Mouse (Mus musculus) hindbrain, embryonic 16.5 days (tissue): ENCODE measurements around the gene Serping1. TPM values are rescaled to one million over a fixed set of nuclear protein-coding genes. Genes with fewer than 3 reads are reported as not detected.
"Not testable (repeated sequence)": the region's sequence is repeated elsewhere in the genome, so short reads cannot be mapped to it uniquely, and the experiment has no call there.

Experiments
- ATAC-seq: fragments of 200-750 bp; cut with Nextera tagmentation; 2 replicates; pipeline ENCODE4 v1.8.0; 2017; ENCODE audit warnings: moderate TSS enrichment, moderate library complexity
- H3K27ac ChIP-seq: fragments of 300-500 bp; sonication (generic); 2 replicates; pipeline ENCODE4 v1.5.1; 2014; ENCODE audit warnings: low read depth, mild to moderate bottlenecking, control low read depth, low read length, moderate library complexity
- H3K27me3 ChIP-seq: fragments of 300-500 bp; sonication (generic); replicated peaks from 2 replicates; pipeline ENCODE4 v1.6.1; 2014; ENCODE audit warnings: low read length; ENCODE audit not compliant: control insufficient read depth, insufficient read depth
- H3K36me3 ChIP-seq: fragments of 300-500 bp; sonication (generic); 2 replicates; pipeline ENCODE4 v1.6.1; 2014; ENCODE audit warnings: mild to moderate bottlenecking, low read length, moderate library complexity, mixed read lengths; ENCODE audit not compliant: control insufficient read depth, insufficient read depth
- H3K4me1 ChIP-seq: fragments of 300-500 bp; sonication (generic); 2 replicates; pipeline ENCODE4 v1.6.1; 2014; ENCODE audit warnings: low read depth, low read length; ENCODE audit not compliant: control insufficient read depth, insufficient read depth
- H3K4me2 ChIP-seq: fragments of 300-500 bp; sonication (generic); 2 replicates; pipeline ENCODE4 v1.6.1; 2014; ENCODE audit warnings: mild to moderate bottlenecking, low read length, control low read depth, moderate library complexity
- H3K4me3 ChIP-seq: fragments of 300-500 bp; sonication (generic); 2 replicates; pipeline ENCODE4 v1.5.1; 2014; ENCODE audit warnings: mild to moderate bottlenecking, low read length, control low read depth, moderate library complexity
- H3K9ac ChIP-seq: fragments of 300-500 bp; sonication (generic); 2 replicates; pipeline ENCODE4 v1.6.1; 2014; ENCODE audit warnings: low read depth, mild to moderate bottlenecking, control low read depth, low read length, moderate library complexity
- H3K9me3 ChIP-seq: fragments of 300-500 bp; sonication (generic); 2 replicates; pipeline ENCODE4 v1.6.1; 2014; ENCODE audit warnings: mild to moderate bottlenecking, low read length, moderate library complexity; ENCODE audit not compliant: control insufficient read depth
- WGBS: fragments of 180-500 bp; shearing (Covaris S2); extraction: QIAGEN DNeasy Blood & Tissue Kit; methylation state at CpG from one replicate; pipeline ENCODE4 v1.1.7; 2014; 5-methylcytosine and 5-hydroxymethylcytosine counted together
- polyA plus RNA-seq: library from polyadenylated mRNA; unstranded; fragments of >200 nt; fragmentation: Nextera tagmentation; extraction: Ambion mirVana; gene quantifications from 2 replicates; pipeline ENCODE4 v1.2.1, GENCODE M21; 2015

Serping1 gene
- polyA plus RNA-seq, 1 experiment from 2014 or later = 40.8 TPM

DNA sequence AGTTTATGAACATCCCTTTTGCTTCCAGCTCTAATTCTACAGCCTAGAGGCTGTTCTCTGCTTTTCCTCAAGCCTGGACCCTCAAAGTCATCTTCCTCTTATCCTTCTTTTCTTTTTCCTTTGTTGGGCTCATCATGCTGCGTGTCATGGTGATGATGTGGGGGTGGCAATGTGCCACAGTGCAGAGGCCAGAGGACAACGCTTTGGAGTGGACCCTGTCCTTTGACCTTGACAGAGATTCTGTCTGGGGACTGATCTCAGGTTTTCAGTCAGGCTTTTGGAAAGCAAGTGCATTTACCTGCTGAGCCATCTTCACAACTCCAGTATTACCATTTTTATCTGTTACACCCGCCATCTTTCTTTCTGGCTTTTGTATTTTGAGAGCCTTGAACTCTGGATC is 44.0 kb downstream of the Serping1 start:
- no peaks in the 10 kb centered on the region for H3K27me3 ChIP-seq
- WGBS = 81% methylated on average over 3 of the region's 3 CpGs
- no peak overlapping the region for H3K27ac ChIP-seq
- ATAC-seq = no peak
- H3K4me3 ChIP-seq = no peak overlapping the region
- H3K4me2 ChIP-seq = no peak overlapping the region
- H3K36me3 ChIP-seq = no peaks in the 10 kb centered on the region
- H3K9me3 ChIP-seq = no peaks in the 10 kb centered on the region
- peaks cover 24% of the 10 kb centered on the region for H3K4me1 ChIP-seq
- no peak overlapping the region for H3K9ac ChIP-seq

DNA sequence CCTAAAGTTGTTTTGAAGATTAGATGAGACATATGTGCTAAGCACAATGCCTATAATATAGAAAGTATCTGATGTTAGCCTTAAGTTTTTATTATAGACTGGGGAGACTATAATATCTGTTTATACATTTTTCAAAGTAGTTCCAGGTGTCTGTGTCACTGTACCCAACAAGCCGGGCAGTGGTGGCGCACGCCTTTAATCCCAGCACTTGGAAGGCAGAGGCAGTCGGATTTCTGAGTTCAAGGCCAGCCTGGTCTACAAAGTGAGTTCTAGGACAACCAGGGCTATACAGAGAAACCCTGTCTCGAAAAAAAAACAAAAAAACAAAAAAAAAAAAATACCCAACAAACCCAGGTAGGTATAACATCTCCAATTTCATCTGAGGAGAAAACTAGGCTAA is 47.1 kb downstream of the Serping1 start:
- H3K4me1 ChIP-seq = peaks cover 24% of the 10 kb centered on the region
- not testable (repeated sequence) for ATAC-seq, H3K4me3 ChIP-seq, H3K36me3 ChIP-seq, H3K9me3 ChIP-seq, H3K27me3 ChIP-seq, H3K4me2 ChIP-seq, H3K27ac ChIP-seq, H3K9ac ChIP-seq
- 84% methylated on average over 5 of the region's 5 CpGs for WGBS

DNA sequence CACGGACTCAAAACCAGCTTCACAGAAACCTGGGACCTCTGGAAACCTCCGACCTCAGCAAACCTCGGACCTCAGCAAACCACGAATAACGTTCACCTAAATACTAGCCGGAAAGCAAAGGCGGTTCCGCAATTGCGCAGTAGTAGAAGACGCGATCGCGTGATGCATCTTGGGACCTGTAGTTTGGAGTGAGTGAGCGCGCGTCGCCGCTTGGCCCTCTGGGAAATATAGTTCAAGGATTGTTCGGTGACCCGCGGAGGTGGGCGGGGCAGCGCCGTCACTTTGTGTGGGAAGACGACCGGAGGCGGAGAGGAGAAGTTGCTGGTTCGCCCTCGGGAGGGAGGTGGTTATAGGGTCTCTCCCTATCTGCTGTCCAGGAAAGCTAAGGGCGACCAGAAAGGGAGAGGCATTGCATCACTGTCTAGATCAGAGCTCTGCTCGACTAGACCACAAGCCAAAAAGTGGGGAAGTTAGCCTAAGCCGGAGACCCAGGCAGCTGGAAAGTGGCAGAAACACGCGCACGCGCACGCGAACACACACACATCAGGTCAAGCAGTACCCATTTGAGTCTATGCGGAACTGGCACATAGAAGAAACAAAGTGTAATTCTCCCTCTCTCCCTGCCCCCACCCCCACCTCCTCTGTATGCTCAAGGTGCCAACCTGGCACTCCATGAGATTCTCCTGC is 47.9 kb downstream of the Serping1 start, which contains the start of gene Clp1:
TSS of gene Clp1 (minus strand) at position 179 of the 687 bp plus-strand sequence.
- Histone ChIP-seq H3K27me3 (no peaks in the 10 kb centered on the region), H3K36me3 (peaks cover 8% of the 10 kb centered on the region), H3K27ac (peak within 1 kb of the TSS; percentile 63), H3K4me2 (peak within 1 kb of the TSS; percentile 94), H3K9ac (peak within 1 kb of the TSS; percentile 55), H3K4me3 (peak within 1 kb of the TSS; percentile 51), H3K4me1 (peaks cover 23% of the 10 kb centered on the region), H3K9me3 (no peaks in the 10 kb centered on the region)
- ATAC-seq = peak; percentile 97
- under 1% methylated on average over 39 of the region's 39 CpGs for WGBS

DNA sequence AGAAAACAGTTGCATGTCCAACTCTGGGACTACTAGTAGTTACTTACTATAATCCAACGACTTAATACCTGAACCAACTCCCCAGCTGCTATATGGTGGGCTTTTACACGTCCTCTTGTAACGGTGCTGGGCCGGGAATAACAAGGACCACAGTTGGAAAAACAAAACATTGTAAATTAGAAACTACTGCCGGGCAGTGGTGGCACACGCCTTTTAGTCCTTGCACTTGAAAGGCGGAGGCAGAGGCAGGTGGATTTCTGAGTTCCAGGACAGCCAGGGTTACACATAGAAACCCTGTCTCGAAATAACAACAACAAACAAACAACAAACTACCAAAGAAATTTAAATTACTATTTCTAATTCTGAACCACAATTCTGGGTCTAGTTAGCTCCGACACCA is 48.5 kb downstream of the Serping1 start:
- peak overlapping the region; percentile 55 for H3K9ac ChIP-seq
- WGBS = 3% methylated on average over 9 of the region's 9 CpGs
- peak; percentile 6 for ATAC-seq
- 0 out of 2 replicates have a peak overlapping the region, but pooled peaks have one; percentile 0 for H3K27ac ChIP-seq
- H3K4me1 ChIP-seq = peaks cover 23% of the 10 kb centered on the region
- H3K9me3 ChIP-seq = no peaks in the 10 kb centered on the region
- peaks cover 8% of the 10 kb centered on the region for H3K36me3 ChIP-seq
- H3K4me2 ChIP-seq = peak overlapping the region; percentile 94
- H3K27me3 ChIP-seq = no peaks in the 10 kb centered on the region
- H3K4me3 ChIP-seq = peak overlapping the region; percentile 51

DNA sequence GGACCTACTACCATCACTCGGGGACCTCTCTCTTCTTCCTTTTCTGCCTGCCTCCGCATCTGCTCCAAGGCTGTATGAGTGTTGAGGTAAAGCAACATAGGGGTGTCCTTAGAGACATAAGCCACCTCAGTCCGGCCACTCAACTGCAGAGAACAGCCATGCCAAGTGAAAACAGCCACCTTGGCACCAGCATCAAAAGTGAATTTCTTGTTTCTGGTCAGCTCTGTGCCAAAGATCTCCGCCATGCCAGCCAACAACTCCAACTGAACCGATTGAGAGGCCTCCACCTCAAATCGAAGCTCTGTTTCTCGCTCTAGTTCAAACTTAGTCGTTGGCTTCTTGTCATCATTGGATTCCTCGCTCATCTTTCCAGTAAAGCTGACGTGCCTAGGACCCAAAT is 49.5 kb downstream of the Serping1 start:
- no peak overlapping the region for H3K27ac ChIP-seq
- no peaks in the 10 kb centered on the region for H3K27me3 ChIP-seq
- ATAC-seq = no peak
- 95% methylated on average over 10 of the region's 10 CpGs for WGBS
- H3K4me3 ChIP-seq = no peak overlapping the region
- H3K4me2 ChIP-seq = no peak overlapping the region; the same call in 1 of the 2 replicates
- no peak overlapping the region for H3K9ac ChIP-seq
- peaks cover 8% of the 10 kb centered on the region for H3K36me3 ChIP-seq
- H3K9me3 ChIP-seq = no peaks in the 10 kb centered on the region
- peaks cover 23% of the 10 kb centered on the region for H3K4me1 ChIP-seq

DNA sequence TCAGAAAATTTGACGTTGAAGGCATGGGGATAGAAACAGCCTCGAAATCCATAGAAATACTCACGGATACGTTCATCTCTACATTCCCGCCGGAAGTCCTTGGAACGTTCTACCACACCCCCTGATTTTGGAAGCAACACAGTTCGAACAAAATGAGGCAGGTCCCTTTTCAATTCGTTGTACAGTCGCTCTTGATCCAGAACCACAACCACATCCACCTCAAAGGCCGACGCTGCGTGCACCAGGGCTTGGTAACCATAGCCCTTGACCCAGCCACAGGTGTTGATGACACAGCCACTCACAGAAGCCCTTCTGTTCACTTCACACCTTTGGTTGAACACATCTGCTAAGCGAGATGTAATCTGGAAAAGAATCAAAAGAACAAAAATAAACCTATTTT is 51.4 kb downstream of the Serping1 start:
- Histone ChIP-seq H3K27ac (no peak overlapping the region), H3K36me3 (peaks cover 8% of the 10 kb centered on the region), H3K4me2 (no peak overlapping the region), H3K9ac (no peak overlapping the region), H3K27me3 (no peaks in the 10 kb centered on the region), H3K4me1 (peaks cover 23% of the 10 kb centered on the region), H3K4me3 (no peak overlapping the region), H3K9me3 (no peaks in the 10 kb centered on the region)
- 97% methylated on average over 14 of the region's 14 CpGs for WGBS
- no peak for ATAC-seq

DNA sequence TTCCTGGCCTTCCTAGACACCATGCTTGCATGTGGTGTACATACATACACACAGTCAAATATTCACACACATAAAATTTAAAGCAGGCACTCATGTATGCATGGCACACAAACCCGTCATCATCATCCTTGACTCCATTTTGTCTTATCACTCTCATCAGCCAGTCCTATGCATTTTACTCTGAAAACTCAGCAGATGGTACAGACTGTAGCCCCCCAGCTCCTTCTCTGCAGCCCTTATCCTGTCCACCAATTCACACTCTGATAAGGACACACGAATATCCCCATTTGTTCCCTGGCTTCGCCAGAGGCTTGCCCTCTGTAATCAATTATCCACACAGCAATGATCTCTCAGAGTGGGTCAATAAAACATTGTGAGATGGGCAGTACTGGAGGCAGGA is 54.1 kb downstream of the Serping1 start:
- no peak overlapping the region for H3K4me2 ChIP-seq
- H3K4me1 ChIP-seq = peaks cover 20% of the 10 kb centered on the region
- H3K9ac ChIP-seq = no peak overlapping the region
- no peak overlapping the region for H3K27ac ChIP-seq
- no peaks in the 10 kb centered on the region for H3K27me3 ChIP-seq
- H3K4me3 ChIP-seq = no peak overlapping the region
- WGBS = 71% methylated on average over 3 of the region's 3 CpGs
- peaks cover 8% of the 10 kb centered on the region for H3K36me3 ChIP-seq
- ATAC-seq = no peak
- no peaks in the 10 kb centered on the region for H3K9me3 ChIP-seq

DNA sequence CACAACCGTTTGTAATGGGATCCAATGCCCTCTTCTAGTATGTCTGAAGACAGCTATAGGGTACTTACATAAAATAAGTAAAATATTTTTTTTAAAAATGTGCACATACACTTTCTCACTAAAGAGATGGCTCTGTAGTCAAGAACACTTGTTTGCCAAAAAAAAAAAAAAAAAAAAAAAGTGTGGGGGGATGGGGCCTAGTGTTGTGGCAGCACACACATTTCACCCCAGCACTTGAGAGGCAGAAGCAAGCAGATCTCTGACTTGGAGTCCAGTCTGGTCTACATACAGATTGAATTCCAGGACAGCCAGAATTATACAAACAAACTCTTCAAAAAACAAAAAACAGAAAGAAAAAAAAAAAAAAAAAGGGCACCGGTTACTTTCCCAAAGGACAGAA is 54.5 kb downstream of the Serping1 start:
- H3K36me3 ChIP-seq = peaks cover 8% of the 10 kb centered on the region
- no peaks in the 10 kb centered on the region for H3K27me3 ChIP-seq
- H3K4me1 ChIP-seq = peaks cover 15% of the 10 kb centered on the region
- no peak overlapping the region for H3K4me3 ChIP-seq
- no peak overlapping the region for H3K9ac ChIP-seq
- no peaks in the 10 kb centered on the region for H3K9me3 ChIP-seq
- 89% methylated on average over 2 of the region's 2 CpGs for WGBS
- no peak overlapping the region for H3K27ac ChIP-seq
- no peak for ATAC-seq
- no peak overlapping the region for H3K4me2 ChIP-seq

DNA sequence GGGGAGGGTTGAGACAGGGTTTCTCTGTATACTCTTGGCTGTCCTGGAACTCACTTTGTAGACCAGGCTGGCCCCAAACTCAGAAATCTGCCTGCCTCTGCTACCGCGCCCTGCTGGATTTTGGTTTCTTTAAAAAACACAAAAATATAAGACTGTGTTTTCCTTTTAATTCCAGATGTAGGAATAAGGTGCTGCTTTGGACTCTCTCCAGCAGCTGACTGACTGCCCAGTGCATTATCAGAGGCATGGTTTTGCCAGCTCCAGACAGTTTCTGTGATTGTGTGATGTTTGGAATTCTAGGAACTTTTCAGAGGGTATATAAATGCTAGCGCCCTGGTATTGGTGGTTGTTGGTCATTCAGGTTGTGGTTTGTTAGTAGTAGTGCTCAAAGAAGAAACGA is 57.9 kb downstream of the Serping1 start:
- Histone ChIP-seq H3K27me3 (no peaks in the 10 kb centered on the region), H3K9me3 (no peaks in the 10 kb centered on the region), H3K4me3 (no peak overlapping the region), H3K27ac (no peak overlapping the region), H3K4me2 (no peak overlapping the region), H3K4me1 (peaks cover 12% of the 10 kb centered on the region), H3K9ac (no peak overlapping the region), H3K36me3 (no peaks in the 10 kb centered on the region)
- 94% methylated on average over 4 of the region's 4 CpGs for whole genome bisulfite sequencing
- ATAC-seq = no peak
